Mouse (Mus musculus): Measurements from ENCODE around the gene Agpat2.

Gene Agpat2

GRCm38 (mm10) chr2:26580751-26581150, 23.5 kb downstream of the Agpat2 start:
- no peak for ATAC-seq (ENCODE audit: insufficient number of reproducible peaks, low FRiP score, low TSS enrichment)

GRCm38 (mm10) chr2:26579714-26580113, 24.5 kb downstream of the Agpat2 start, which contains the start of gene Egfl7:
Gene Egfl7, plus strand, starts transcription at chr2:26580014.
- ATAC-seq (ENCODE audit: insufficient number of reproducible peaks, low FRiP score, low TSS enrichment), result no peak

- no peak for ATAC-seq (ENCODE audit: insufficient number of reproducible peaks, low FRiP score, low TSS enrichment)
These were observed 25.8 kb downstream of the Agpat2 start for GRCm38 (mm10) chr2:26578369-26578768.

GRCm38 (mm10) chr2:26576462-26576861, 27.8 kb downstream of the Agpat2 start:
- ATAC-seq (ENCODE audit: insufficient number of reproducible peaks, low FRiP score, low TSS enrichment), result no peak

- ATAC-seq (ENCODE audit: insufficient number of reproducible peaks, low FRiP score, low TSS enrichment), result no peak
These were observed 28.4 kb downstream of the Agpat2 start for GRCm38 (mm10) chr2:26575865-26576264.

GRCm38 (mm10) chr2:26575378-26575777, 28.8 kb downstream of the Agpat2 start:
- ATAC-seq (ENCODE audit: insufficient number of reproducible peaks, low FRiP score, low TSS enrichment), result no peak

GRCm38 (mm10) chr2:26574862-26575261, 29.4 kb downstream of the Agpat2 start:
- no peak for ATAC-seq (ENCODE audit: insufficient number of reproducible peaks, low FRiP score, low TSS enrichment)

GRCm38 (mm10) chr2:26573807-26574206, 30.4 kb downstream of the Agpat2 start:
- no peak for ATAC-seq (ENCODE audit: insufficient number of reproducible peaks, low FRiP score, low TSS enrichment)

- no peak for ATAC-seq (ENCODE audit: insufficient number of reproducible peaks, low FRiP score, low TSS enrichment)
These were observed 30.8 kb downstream of the Agpat2 start for GRCm38 (mm10) chr2:26573396-26573795.

- ATAC-seq (ENCODE audit: insufficient number of reproducible peaks, low FRiP score, low TSS enrichment), result no peak
These were observed 32.4 kb downstream of the Agpat2 start for GRCm38 (mm10) chr2:26571826-26572225.

- no peak for ATAC-seq (ENCODE audit: insufficient number of reproducible peaks, low FRiP score, low TSS enrichment)
These were observed 32.8 kb downstream of the Agpat2 start for GRCm38 (mm10) chr2:26571400-26571799.

- no peak for ATAC-seq (ENCODE audit: insufficient number of reproducible peaks, low FRiP score, low TSS enrichment)
These were observed 34.2 kb downstream of the Agpat2 start for GRCm38 (mm10) chr2:26570034-26570433.

GRCm38 (mm10) chr2:26566221-26566620, 38.0 kb downstream of the Agpat2 start:
- no peak for ATAC-seq (ENCODE audit: insufficient number of reproducible peaks, low FRiP score, low TSS enrichment)

GRCm38 (mm10) chr2:26561351-26562016, 42.7 kb downstream of the Agpat2 start:
- no peak for ATAC-seq (ENCODE audit: insufficient number of reproducible peaks, low FRiP score, low TSS enrichment)

GRCm38 (mm10) chr2:26560506-26560905, 43.7 kb downstream of the Agpat2 start:
- ATAC-seq (ENCODE audit: insufficient number of reproducible peaks, low FRiP score, low TSS enrichment), result no peak

- ATAC-seq (ENCODE audit: insufficient number of reproducible peaks, low FRiP score, low TSS enrichment), result no peak
These were observed 47.7 kb downstream of the Agpat2 start for GRCm38 (mm10) chr2:26556535-26556993.

- no peak for ATAC-seq (ENCODE audit: insufficient number of reproducible peaks, low FRiP score, low TSS enrichment)
These were observed 49.1 kb downstream of the Agpat2 start for GRCm38 (mm10) chr2:26555076-26555475.

- no peak for ATAC-seq (ENCODE audit: insufficient number of reproducible peaks, low FRiP score, low TSS enrichment)
These were observed 50.3 kb downstream of the Agpat2 start for GRCm38 (mm10) chr2:26553904-26554303.

- no peak for ATAC-seq (ENCODE audit: insufficient number of reproducible peaks, low FRiP score, low TSS enrichment)
These were observed 52.2 kb downstream of the Agpat2 start for GRCm38 (mm10) chr2:26552066-26552465.

GRCm38 (mm10) chr2:26551446-26551845, 52.8 kb downstream of the Agpat2 start:
- ATAC-seq (ENCODE audit: insufficient number of reproducible peaks, low FRiP score, low TSS enrichment), result no peak

GRCm38 (mm10) chr2:26550777-26551176, 53.4 kb downstream of the Agpat2 start:
- no peak for ATAC-seq (ENCODE audit: insufficient number of reproducible peaks, low FRiP score, low TSS enrichment)

- no peak for ATAC-seq (ENCODE audit: insufficient number of reproducible peaks, low FRiP score, low TSS enrichment)
These were observed 54.0 kb downstream of the Agpat2 start for GRCm38 (mm10) chr2:26550205-26550604.

Measured in cerebellum, adult (tissue).